Mouse (Mus musculus): ENCODE measurements around the gene Tdp1. TPM values are rescaled to one million over a fixed set of nuclear protein-coding genes. Genes with fewer than 3 reads are reported as not detected.

Gene Tdp1
- 10 to 100 TPM; 22.6 to 23.6 TPM for total RNA-seq (2021)
- long read RNA-seq, experiment 1, transcript Tdp1-207 (16 exons, 2,036 nt): major isoform, 30 of 38 reads
- long read RNA-seq, experiment 1, partial matches to known transcripts: 2 of 38 reads
- long read RNA-seq, experiment 1, other reads (novel, unspliced or antisense): 4 of 38 reads
- long read RNA-seq, experiment 2, transcript Tdp1-207 (16 exons, 2,036 nt): major isoform, 20 of 35 reads
- long read RNA-seq, experiment 2, transcript Tdp1-201 (15 exons, 2,019 nt): minor isoform, 6 of 35 reads
- long read RNA-seq, experiment 2, partial matches to known transcripts: 3 of 35 reads
- long read RNA-seq, experiment 2, other reads (novel, unspliced or antisense): 6 of 35 reads

- peak; percentile 91 to 94 for DNase-seq (ENCODE audit: low spot score in 2 of 2)
Observed at GRCm38 (mm10) chr12:99884269-99885261, at the start of gene Tdp1, which contains the start of gene Efcab11. Gene Tdp1, plus strand, starts transcription at chr12:99884517. Gene Efcab11, minus strand, starts transcription at chr12:99884439.

- DNase-seq (ENCODE audit: low spot score in 2 of 2): peak; percentile 36 to 49
Observed at GRCm38 (mm10) chr12:99836404-99837131, 47.7 kb upstream of the Tdp1 start.

DNA sequence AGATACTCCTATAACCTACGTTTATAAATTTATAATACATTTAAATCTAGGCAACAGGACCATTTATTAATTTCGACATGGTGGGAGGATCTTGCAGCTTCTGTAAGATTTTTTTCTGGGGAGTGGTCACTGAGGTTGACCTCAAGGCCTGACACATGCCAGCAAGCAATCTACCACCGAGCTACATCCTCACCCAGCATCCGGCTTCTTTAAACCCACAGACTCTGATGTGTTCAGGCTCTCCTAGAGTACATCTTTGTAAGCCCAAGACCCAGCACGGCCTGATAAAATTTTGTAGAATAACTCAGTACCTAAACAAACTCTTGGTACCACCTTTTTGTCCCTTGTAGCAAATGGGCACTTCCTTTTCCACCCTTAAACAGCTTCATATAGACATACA is 46.8 kb upstream of the Tdp1 start:
- no peak for DNase-seq (ENCODE audit: low spot score in 2 of 2)

DNA sequence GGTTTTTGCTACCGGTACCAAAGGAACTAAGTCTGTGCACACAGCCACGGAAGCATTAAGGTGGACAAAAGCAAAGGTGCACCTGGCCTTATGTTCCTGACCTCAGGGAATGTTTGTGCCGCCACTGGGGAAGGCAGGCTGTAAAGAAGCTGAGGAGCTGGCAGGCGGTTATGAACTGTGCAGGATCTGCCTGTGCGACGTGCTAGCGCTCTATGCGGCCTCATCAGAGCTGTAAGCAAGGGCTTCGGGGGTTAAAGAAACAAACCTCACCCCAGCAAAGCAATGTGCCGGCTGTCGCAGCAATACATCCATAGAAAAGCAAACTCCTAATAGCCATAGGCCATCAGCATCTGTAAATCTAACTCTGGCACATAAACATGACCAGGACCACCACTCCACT is 46.2 kb upstream of the Tdp1 start:
- DNase-seq (ENCODE audit: low spot score in 2 of 2): no peak

DNA sequence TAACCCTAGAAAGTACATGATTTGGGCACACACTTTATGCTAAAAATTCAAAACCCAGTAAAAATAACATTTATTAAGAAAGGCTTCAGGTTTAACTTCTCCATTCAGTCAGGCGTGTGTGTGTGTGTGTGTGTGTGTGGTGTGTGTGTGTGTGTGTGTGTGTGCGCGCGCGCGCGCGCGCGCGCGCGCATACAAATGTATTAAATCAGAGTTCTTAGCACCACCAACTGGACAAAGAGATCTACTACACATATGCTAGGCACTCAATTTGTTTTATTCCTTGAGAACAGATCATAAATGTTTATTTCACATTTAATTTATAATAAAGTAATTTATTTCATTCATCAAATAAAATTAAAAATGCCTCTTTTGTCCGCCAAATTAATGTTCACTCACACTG is 45.6 kb upstream of the Tdp1 start:
- no peak for DNase-seq (ENCODE audit: low spot score in 2 of 2)

DNA sequence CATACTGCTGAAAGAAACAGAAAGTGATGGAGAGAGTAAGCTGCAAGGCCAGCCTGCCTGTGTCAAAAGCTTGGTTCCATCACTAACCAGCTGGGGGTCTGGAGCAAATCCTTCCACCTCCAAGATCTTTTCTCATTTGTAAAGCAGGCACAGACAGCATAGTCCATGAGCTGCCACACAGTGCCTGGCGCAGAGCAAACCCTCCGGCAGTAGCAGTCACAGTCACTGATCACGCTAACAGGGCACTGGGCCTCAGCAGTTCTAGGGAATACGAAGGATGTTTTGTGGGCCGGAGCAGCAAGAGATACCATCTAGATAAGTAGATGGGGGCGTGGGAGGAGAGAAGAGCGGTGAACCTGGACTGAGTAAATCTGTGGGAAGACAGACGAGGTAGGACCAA is 39.4 kb upstream of the Tdp1 start:
- DNase-seq (ENCODE audit: low spot score in 2 of 2): no peak

DNA sequence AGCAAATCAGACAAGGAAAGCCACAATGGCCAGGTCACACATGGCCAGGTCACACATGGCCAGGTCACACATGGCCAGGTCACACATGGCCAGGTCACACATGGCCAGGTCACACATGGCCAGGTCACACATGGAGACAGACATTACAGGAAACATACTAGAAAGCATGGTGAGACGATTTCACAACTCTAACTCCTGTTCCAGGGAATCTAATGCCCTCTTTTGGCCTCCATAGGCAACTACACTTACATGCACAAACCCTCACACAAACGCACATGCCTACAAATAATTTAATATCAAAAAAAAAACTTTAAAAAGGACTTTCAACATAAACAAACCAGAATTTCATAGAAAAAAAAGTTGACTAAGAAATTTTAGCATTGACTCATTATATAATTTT is 34.3 kb upstream of the Tdp1 start:
- no peak for DNase-seq (ENCODE audit: low spot score in 2 of 2)

DNA sequence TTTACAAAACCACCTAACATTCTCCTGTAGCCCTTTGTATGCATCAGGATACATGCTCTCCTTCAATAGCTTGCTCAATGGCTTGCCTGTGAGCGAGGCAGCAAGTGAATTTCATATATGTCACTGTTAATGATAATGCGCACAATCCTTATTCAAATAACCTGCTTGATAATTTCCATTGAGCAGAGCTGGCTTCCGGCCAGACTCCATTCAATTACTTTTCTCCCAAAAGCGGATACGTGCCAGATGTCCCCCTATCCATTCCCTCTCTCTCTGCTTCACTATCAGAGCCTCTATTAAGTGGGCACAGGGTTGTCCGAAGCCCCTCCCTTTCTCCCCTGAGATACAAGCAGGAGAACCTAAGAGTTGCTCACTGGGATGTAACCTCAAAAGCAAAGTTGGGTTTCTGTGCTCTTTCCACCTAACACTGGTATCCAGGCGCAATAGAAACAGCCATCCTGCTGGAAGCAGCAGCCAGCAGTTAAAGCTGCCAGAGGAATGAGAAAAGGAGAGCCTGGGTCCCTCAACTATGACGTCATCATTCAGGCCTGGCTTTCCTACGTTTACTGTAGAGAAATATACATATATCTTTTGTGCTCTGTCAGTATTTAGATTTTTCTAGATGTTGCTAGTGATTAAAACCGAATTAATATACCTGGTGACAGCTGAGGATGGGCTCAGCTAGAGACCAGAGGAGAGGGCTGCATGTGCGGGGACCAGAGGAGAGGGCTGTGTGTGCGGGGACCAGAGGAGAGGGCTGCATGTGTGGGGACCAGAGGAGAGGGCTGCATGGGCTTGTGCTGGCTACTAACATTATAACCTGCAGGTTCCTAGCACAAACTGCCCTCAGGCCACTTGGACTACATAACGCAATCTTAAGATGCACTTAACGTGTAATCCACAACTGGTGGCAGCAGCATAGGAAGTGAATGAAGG is 30.7 kb upstream of the Tdp1 start:
- no peak for DNase-seq (ENCODE audit: low spot score in 2 of 2)

- no peak for DNase-seq (ENCODE audit: low spot score in 2 of 2)
Observed at GRCm38 (mm10) chr12:99856011-99856410, 28.3 kb upstream of the Tdp1 start.

DNA sequence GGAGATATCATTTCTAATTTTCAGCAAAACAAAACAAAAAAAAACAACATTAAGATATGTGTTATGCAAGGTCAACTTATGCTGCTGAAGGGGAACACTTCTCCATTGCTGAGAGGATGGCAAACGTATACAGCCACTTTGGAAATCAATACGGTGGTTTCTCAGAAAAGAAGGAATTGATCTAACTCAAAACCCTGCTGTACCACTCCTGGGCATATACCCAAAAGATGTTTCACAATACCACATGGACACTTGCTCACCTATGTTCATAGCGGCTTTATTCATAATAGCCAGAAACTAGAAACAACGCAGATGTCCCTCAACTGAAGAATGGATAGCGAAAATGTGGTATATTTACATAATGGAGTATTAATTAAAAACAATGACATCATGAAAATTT is 25.7 kb upstream of the Tdp1 start:
- DNase-seq (ENCODE audit: low spot score in 2 of 2): no peak

- DNase-seq (ENCODE audit: low spot score in 2 of 2): no peak
Observed at GRCm38 (mm10) chr12:99859391-99860100, 24.8 kb upstream of the Tdp1 start.

DNA sequence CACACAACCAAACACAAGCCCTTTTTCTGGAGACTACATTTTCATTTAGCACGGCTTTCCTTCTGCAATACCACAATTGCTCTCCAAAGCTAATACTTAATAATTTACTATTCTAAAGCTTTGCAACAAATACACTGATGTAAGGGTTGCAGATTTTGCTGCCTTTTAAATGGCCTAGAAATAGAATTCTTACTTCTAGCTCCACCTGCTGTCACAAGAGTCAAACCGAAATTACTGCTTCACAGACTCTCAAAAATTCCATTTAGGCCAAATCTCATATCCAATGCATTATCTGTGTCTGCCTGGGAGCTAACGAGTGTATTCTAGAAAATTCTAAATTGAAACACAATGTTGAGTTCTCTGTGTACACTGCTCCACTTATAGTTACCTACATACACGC is 23.3 kb upstream of the Tdp1 start:
- no peak for DNase-seq (ENCODE audit: low spot score in 2 of 2)

- no peak for DNase-seq (ENCODE audit: low spot score in 2 of 2)
Observed at GRCm38 (mm10) chr12:99864613-99865012, 19.7 kb upstream of the Tdp1 start.

- DNase-seq (ENCODE audit: low spot score in 2 of 2): no peak
Observed at GRCm38 (mm10) chr12:99868821-99869220, 15.5 kb upstream of the Tdp1 start.

DNA sequence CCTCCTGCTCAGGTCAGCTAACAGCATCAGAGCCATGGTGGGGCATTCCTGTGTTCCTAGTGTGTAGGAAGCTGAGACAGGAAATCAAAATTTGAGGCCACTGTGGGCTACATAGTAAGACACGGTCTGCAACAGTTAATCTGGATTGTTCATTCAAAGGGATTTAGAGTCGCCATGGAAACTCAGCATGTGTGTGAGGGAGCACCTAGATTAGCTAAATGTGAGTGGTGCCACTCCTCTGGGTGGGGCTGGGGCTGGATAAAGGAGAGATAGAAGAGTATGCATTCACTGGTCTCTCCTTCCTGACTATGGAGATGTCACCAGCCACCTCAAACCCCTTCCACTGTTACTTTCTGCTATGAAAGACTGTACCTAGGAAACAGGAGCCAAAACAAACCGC is 10.9 kb upstream of the Tdp1 start:
- no peak for DNase-seq (ENCODE audit: low spot score in 2 of 2)

DNA sequence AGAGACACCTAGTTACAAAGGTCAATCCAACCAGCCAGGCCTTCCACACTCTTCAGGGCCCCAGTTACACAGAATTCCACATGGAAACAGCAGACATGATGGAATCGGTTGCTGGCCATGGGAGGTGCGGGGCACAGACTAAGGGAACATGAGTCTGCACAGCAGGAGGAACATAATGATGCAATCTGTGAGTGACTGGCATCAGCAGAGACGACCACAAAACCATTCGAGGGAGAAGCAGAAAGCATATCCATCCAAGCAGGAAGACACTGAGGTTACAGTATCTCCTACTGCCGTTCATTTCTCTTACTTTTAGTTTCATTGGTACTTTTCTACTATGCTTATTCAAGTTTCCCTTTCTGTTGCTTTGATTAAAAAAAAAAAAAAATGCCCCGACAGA is 9.7 kb upstream of the Tdp1 start:
- DNase-seq (ENCODE audit: low spot score in 2 of 2): no peak

- peak; percentile 82 to 85 for DNase-seq (ENCODE audit: low spot score in 2 of 2)
Observed at GRCm38 (mm10) chr12:99883000-99883712, 1.2 kb upstream of the Tdp1 start.

DNA sequence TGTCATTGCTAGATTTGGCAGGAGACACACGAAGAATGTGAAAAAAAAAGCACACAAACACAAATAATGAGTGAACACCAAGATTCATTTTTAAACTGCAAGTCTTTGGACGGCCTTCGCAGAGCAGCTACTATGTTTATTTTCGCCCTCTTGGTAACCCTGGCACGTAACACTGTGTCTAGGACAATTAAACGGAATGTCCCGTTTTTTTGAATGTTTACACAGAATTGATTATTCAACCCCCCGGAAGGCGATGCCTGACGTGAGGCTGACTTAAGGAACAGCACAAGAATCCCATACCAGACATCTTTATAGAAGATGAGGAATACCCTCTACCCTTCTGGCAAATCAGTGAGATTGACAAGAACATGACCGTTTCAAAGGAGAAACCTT is 608 bp upstream of the Tdp1 start:
- DNase-seq (ENCODE audit: low spot score in 2 of 2): no peak

- DNase-seq (ENCODE audit: low spot score in 2 of 2): no peak
Observed at GRCm38 (mm10) chr12:99885282-99885901, 1.1 kb downstream of the Tdp1 start.

Measured in left cerebral cortex, adult 18-20 months (tissue).